Mouse (Mus musculus): ENCODE results near the gene Ms4a10. TPM values are rescaled to one million over a fixed set of nuclear protein-coding genes. Genes with fewer than 3 reads are reported as not detected.

Gene Ms4a10
- not detected for polyA plus RNA-seq (2014; fragmentation: Illumina TruSeq; extraction: RNeasy Lipid Tissue Mini Kit (QIAGEN cat#74804))

DNA sequence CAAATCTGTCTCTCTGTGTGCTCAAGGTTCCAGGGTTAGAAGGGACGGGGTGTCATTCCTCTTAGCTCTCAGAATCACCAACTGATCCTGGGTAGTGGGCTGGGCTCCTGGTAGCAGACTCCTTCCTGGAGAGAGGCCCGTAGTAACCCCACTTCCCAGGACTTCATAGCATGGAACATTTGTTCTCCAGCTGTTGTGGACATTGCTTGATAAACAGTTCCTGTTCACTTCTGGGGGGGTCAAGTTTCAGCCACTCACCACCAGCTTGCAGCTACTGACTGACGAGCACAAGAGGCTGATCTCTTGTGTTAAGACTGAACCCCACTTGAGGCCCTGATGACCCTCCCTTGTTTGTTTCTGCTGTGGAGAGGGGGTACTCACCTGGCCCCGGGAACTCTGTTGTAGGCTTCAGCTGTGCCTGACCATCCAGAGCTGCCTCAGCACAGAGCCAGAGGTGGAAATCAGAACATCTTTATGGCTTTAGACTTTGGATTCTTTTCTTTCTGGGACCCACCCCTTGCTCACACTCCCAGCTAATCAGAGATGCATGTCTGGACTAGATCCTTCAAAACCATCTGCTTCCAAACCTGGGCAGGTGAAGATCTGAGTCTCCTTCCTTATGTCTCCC is at the start of gene Ms4a10:
Gene Ms4a10 (minus strand): TSS at position 433 of the 628 bp plus-strand sequence.

DNA sequence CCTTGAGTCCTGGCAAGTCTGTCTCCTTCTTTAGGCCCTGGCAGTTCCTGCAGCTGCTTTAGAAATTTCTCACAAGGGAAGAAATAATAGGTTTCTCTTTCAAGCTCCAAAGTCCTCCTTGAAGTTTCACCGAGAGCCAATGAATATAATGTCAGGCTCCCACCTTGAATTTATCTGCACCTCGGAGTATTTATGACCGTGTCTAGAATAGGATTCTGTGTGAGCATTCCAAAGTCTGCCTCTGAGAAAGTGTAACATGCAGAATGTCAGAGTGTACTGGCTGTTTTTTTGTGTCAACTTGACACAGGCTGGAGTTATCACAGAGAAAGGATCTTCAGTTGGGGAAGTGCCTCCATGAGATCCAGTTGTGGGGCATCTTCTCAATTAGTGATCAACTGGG is 43.4 kb upstream of the Ms4a10 start, which contains the start of gene Ms4a18:
Gene Ms4a18 (minus strand): TSS at position 141 of the 400 bp plus-strand sequence.

GRCm38 (mm10) chr19:10993150-10993549 is 18.7 kb upstream of the Ms4a10 start, which contains the start of gene Ms4a15:
Gene Ms4a15 (minus strand): TSS chr19:10993250.

DNA sequence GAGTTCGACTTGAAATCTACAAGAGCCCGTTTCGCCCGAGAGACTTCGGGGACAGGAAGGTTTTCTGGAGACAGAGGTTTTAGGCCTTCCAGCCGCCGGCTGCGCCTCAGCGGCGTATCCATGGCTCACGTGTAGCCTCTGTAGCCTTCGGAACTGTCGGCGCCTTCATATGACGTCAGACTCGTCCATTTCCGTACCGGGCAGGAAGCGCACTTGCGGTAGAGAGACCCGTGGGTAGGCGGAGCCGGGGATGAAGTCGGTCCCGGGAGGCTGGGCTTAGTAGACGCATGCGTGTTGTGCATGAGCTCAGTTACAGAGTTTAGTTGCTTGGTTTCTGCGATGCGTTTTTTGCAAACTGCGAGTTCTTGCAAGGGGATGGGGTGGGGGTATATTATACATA is 25.4 kb downstream of the Ms4a10 start, which contains the start of gene Ccdc86:
Gene Ccdc86 (minus strand): TSS at position 155 of the 400 bp plus-strand sequence.

DNA sequence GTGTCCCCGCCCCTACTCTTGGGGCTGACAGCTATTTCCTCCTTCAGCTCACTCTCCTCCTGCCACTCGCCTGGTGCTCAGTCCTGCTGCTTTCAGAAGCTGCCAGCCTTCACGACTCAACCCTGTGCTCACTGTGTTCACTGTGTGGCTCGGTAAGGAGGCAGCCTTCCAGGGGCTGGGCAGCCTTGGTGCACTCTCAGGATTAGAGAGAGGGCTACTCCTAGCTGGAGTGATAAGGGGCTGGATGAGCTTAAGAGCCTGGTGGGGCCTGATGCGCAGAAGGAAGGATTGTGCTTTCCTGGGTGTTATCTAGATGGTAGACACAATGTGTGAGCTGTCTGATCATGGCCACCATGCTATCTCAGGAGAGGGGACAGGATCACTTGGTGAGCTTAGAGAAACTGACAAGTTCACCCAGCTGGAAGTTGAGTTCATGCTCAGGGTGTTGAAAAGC is 37.3 kb downstream of the Ms4a10 start, which contains the start of gene Ptgdr2:
Gene Ptgdr2 (plus strand): TSS at position 51 of the 454 bp plus-strand sequence.

GRCm38 (mm10) chr19:10920532-10920931 is 53.9 kb downstream of the Ms4a10 start, which contains the start of gene Zp1:
Gene Zp1 (minus strand): TSS chr19:10920632.

Other genes starting within 250 kb of the Ms4a10 start
- gene Cd5, start 235.7 kb downstream of the Ms4a10 start, polyA plus RNA-seq (2014; fragmentation: Illumina TruSeq; extraction: RNeasy Lipid Tissue Mini Kit (QIAGEN cat#74804)), result not detected
- not detected for gene Cd6, start 144.6 kb downstream of the Ms4a10 start, polyA plus RNA-seq (2014; fragmentation: Illumina TruSeq; extraction: RNeasy Lipid Tissue Mini Kit (QIAGEN cat#74804))
- gene Slc15a3, start 134.9 kb downstream of the Ms4a10 start, polyA plus RNA-seq (2014; fragmentation: Illumina TruSeq; extraction: RNeasy Lipid Tissue Mini Kit (QIAGEN cat#74804)), result 2.0 TPM
- gene Tmem132a, start 104.7 kb downstream of the Ms4a10 start, polyA plus RNA-seq (2014; fragmentation: Illumina TruSeq; extraction: RNeasy Lipid Tissue Mini Kit (QIAGEN cat#74804)), result not detected
- 4.5 TPM for gene Tmem109, start 92.7 kb downstream of the Ms4a10 start, polyA plus RNA-seq (2014; fragmentation: Illumina TruSeq; extraction: RNeasy Lipid Tissue Mini Kit (QIAGEN cat#74804))
- 87.3 TPM for gene Prpf19, start 79.4 kb downstream of the Ms4a10 start, polyA plus RNA-seq (2014; fragmentation: Illumina TruSeq; extraction: RNeasy Lipid Tissue Mini Kit (QIAGEN cat#74804))
- 0.46 TPM for gene Zp1, start 54.0 kb downstream of the Ms4a10 start, polyA plus RNA-seq (2014; fragmentation: Illumina TruSeq; extraction: RNeasy Lipid Tissue Mini Kit (QIAGEN cat#74804))
- gene Ptgdr2, start 37.5 kb downstream of the Ms4a10 start, polyA plus RNA-seq (2014; fragmentation: Illumina TruSeq; extraction: RNeasy Lipid Tissue Mini Kit (QIAGEN cat#74804)), result 0.48 TPM
- gene Ccdc86, start 25.4 kb downstream of the Ms4a10 start, polyA plus RNA-seq (2014; fragmentation: Illumina TruSeq; extraction: RNeasy Lipid Tissue Mini Kit (QIAGEN cat#74804)), result 1.6 TPM
- not detected for gene Ms4a15, start 18.6 kb upstream of the Ms4a10 start, polyA plus RNA-seq (2014; fragmentation: Illumina TruSeq; extraction: RNeasy Lipid Tissue Mini Kit (QIAGEN cat#74804))
- not detected for gene Ms4a18, start 43.4 kb upstream of the Ms4a10 start, polyA plus RNA-seq (2014; fragmentation: Illumina TruSeq; extraction: RNeasy Lipid Tissue Mini Kit (QIAGEN cat#74804))
- gene Ms4a8a, start 106.4 kb upstream of the Ms4a10 start, polyA plus RNA-seq (2014; fragmentation: Illumina TruSeq; extraction: RNeasy Lipid Tissue Mini Kit (QIAGEN cat#74804)), result not detected
- gene 1700017D01Rik, start 156.2 kb upstream of the Ms4a10 start, polyA plus RNA-seq (2014; fragmentation: Illumina TruSeq; extraction: RNeasy Lipid Tissue Mini Kit (QIAGEN cat#74804)), result not detected
- not detected for gene 1700025F22Rik, start 190.7 kb upstream of the Ms4a10 start, polyA plus RNA-seq (2014; fragmentation: Illumina TruSeq; extraction: RNeasy Lipid Tissue Mini Kit (QIAGEN cat#74804))
- not detected for gene Ms4a13, start 222.1 kb upstream of the Ms4a10 start, polyA plus RNA-seq (2014; fragmentation: Illumina TruSeq; extraction: RNeasy Lipid Tissue Mini Kit (QIAGEN cat#74804))

Measured in ovary, adult 10 weeks (tissue).